Mouse (Mus musculus): ENCODE results near the gene Gm49510. TPM values are rescaled to one million over a fixed set of nuclear protein-coding genes. Genes with fewer than 3 reads are reported as not detected.
A peak's percentile ranks its signal among the peaks of the same experiment; 100 is the strongest.

Gm49510 gene
- polyA plus RNA-seq, 1 experiment from 2014 or later = 0.21 TPM

- H3K27me3 ChIP-seq (replicated peaks; ENCODE audit: control insufficient read depth, insufficient read depth, low read length) = no peaks in the 10 kb centered on the region
- no peak overlapping the region for H3K4me2 ChIP-seq (ENCODE audit: low read depth, low read length)
- H3K4me3 ChIP-seq (ENCODE audit: low read length) = no peak overlapping the region
- ATAC-seq = no peak
- no peaks in the 10 kb centered on the region for H3K9me3 ChIP-seq (ENCODE audit: control insufficient read depth, low read length)
- no peak overlapping the region for H3K27ac ChIP-seq (ENCODE audit: low read length)
- peaks cover 15% of the 10 kb centered on the region for H3K4me1 ChIP-seq (ENCODE audit: control insufficient read depth, insufficient read depth, low read length)
- WGBS = 58% methylated on average over 12 of the region's 12 CpGs
- H3K36me3 ChIP-seq (ENCODE audit: control insufficient read depth, insufficient read depth, low read length) = no peaks in the 10 kb centered on the region
- no peak overlapping the region for H3K9ac ChIP-seq (ENCODE audit: low read depth, low read length)
Observed at GRCm38 (mm10) chr15:78919914-78920313, 20.4 kb downstream of the Gm49510 start.

DNA sequence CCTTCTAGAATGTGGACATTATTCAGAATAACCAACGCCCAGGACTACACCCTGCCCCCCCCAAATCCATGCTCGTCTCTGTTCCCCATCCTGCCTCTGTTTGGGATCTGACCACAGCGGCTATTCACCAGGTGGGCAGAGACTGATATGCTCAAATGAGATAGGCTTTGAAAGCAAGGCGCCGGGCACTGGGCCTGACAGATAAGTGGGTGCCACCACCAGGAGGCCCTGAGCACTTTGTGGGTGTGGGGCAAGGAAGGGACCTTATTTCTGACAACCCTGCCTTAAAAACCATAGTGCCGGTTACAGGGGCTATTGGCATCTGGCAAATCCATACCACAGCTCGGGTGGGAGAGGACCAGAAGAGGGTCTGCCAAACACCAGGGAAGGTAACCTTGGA lies 23.2 kb downstream of the Gm49510 start:
- 85% methylated on average over 7 of the region's 7 CpGs for WGBS
- no peak overlapping the region for H3K27ac ChIP-seq (ENCODE audit: low read length)
- H3K4me1 ChIP-seq (ENCODE audit: control insufficient read depth, insufficient read depth, low read length) = peaks cover 23% of the 10 kb centered on the region
- no peaks in the 10 kb centered on the region for H3K36me3 ChIP-seq (ENCODE audit: control insufficient read depth, insufficient read depth, low read length)
- no peaks in the 10 kb centered on the region for H3K9me3 ChIP-seq (ENCODE audit: control insufficient read depth, low read length)
- H3K9ac ChIP-seq (ENCODE audit: low read depth, low read length) = no peak overlapping the region
- no peak overlapping the region for H3K4me2 ChIP-seq (ENCODE audit: low read depth, low read length)
- no peak for ATAC-seq
- H3K4me3 ChIP-seq (ENCODE audit: low read length) = no peak overlapping the region
- no peaks in the 10 kb centered on the region for H3K27me3 ChIP-seq (replicated peaks; ENCODE audit: control insufficient read depth, insufficient read depth, low read length)

DNA sequence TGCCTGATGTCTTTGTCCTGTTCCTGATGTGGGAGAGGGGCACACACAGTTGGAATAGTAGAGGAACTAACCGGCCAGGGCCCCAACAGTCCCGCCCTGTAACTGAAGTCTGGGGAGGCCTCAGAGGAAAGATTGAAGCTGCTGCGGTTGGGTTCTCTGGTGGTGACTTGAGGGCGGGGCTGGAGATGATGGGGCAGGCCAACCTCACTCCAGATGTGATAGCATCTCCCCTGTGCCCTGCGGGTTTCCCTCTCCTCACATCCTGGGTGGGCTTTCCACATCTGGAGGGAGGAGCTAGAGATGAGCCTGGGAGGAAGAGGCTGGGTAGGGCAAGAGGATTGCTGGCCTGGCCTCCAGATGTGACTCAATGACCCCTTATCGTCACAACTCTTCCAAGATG lies 24.1 kb downstream of the Gm49510 start:
- H3K4me1 ChIP-seq (ENCODE audit: control insufficient read depth, insufficient read depth, low read length) = peaks cover 28% of the 10 kb centered on the region
- WGBS = 55% methylated on average over 6 of the region's 6 CpGs
- no peak for ATAC-seq
- no peaks in the 10 kb centered on the region for H3K36me3 ChIP-seq (ENCODE audit: control insufficient read depth, insufficient read depth, low read length)
- H3K4me2 ChIP-seq (ENCODE audit: low read depth, low read length) = no peak overlapping the region
- H3K9me3 ChIP-seq (ENCODE audit: control insufficient read depth, low read length) = no peaks in the 10 kb centered on the region
- no peaks in the 10 kb centered on the region for H3K27me3 ChIP-seq (replicated peaks; ENCODE audit: control insufficient read depth, insufficient read depth, low read length)
- H3K9ac ChIP-seq (ENCODE audit: low read depth, low read length) = 0 out of 2 replicates have a peak overlapping the region, but pooled peaks have one; percentile 31
- H3K27ac ChIP-seq (ENCODE audit: low read length) = no peak overlapping the region
- H3K4me3 ChIP-seq (ENCODE audit: low read length) = no peak overlapping the region

GRCm38 (mm10) chr15:78925129-78925528 lies 25.7 kb downstream of the Gm49510 start:
- Histone ChIP-seq H3K9ac (ENCODE audit: low read depth, low read length) (peak overlapping the region; percentile 60; the same call in 1 of the 2 replicates), H3K36me3 (ENCODE audit: control insufficient read depth, insufficient read depth, low read length) (peaks cover 6% of the 10 kb centered on the region; the same call in 1 of the 2 replicates), H3K4me2 (ENCODE audit: low read depth, low read length) (no peak overlapping the region), H3K27ac (ENCODE audit: low read length) (peak overlapping the region; percentile 94), H3K27me3 (replicated peaks; ENCODE audit: control insufficient read depth, insufficient read depth, low read length) (no peaks in the 10 kb centered on the region), H3K4me1 (ENCODE audit: control insufficient read depth, insufficient read depth, low read length) (peaks cover 29% of the 10 kb centered on the region), H3K9me3 (ENCODE audit: control insufficient read depth, low read length) (no peaks in the 10 kb centered on the region), H3K4me3 (ENCODE audit: low read length) (no peak overlapping the region)
- 46% methylated on average over 8 of the region's 8 CpGs for WGBS
- no peak for ATAC-seq

GRCm38 (mm10) chr15:78926021-78926919 lies 26.8 kb downstream of the Gm49510 start, which contains the start of gene Lgals1:
Lgals1 (plus strand) TSS chr15:78926725.
- Histone ChIP-seq H3K4me3 (ENCODE audit: low read length) (peak within 1 kb of the TSS; percentile 56), H3K27ac (ENCODE audit: low read length) (peak within 1 kb of the TSS; percentile 94), H3K9me3 (ENCODE audit: control insufficient read depth, low read length) (no peaks in the 10 kb centered on the region), H3K36me3 (ENCODE audit: control insufficient read depth, insufficient read depth, low read length) (peaks cover 8% of the 10 kb centered on the region; the same call in 1 of the 2 replicates), H3K4me1 (ENCODE audit: control insufficient read depth, insufficient read depth, low read length) (peaks cover 29% of the 10 kb centered on the region), H3K9ac (ENCODE audit: low read depth, low read length) (peak within 1 kb of the TSS; percentile 73), H3K4me2 (ENCODE audit: low read depth, low read length) (peak within 1 kb of the TSS; percentile 88), H3K27me3 (replicated peaks; ENCODE audit: control insufficient read depth, insufficient read depth, low read length) (no peaks in the 10 kb centered on the region)
- peak; percentile 80 for ATAC-seq
- WGBS = 5% methylated on average over 20 of the region's 20 CpGs

GRCm38 (mm10) chr15:78927021-78927787 lies 27.7 kb downstream of the Gm49510 start:
- Histone ChIP-seq H3K4me1 (ENCODE audit: control insufficient read depth, insufficient read depth, low read length) (peaks cover 29% of the 10 kb centered on the region), H3K9ac (ENCODE audit: low read depth, low read length) (peak overlapping the region; percentile 73), H3K4me3 (ENCODE audit: low read length) (peak overlapping the region; percentile 56), H3K27me3 (replicated peaks; ENCODE audit: control insufficient read depth, insufficient read depth, low read length) (no peaks in the 10 kb centered on the region), H3K27ac (ENCODE audit: low read length) (peak overlapping the region; percentile 94), H3K36me3 (ENCODE audit: control insufficient read depth, insufficient read depth, low read length) (peaks cover 8% of the 10 kb centered on the region; the same call in 1 of the 2 replicates), H3K4me2 (ENCODE audit: low read depth, low read length) (peak overlapping the region; percentile 88), H3K9me3 (ENCODE audit: control insufficient read depth, low read length) (no peaks in the 10 kb centered on the region)
- ATAC-seq = no peak
- WGBS = 20% methylated on average over 15 of the region's 15 CpGs

DNA sequence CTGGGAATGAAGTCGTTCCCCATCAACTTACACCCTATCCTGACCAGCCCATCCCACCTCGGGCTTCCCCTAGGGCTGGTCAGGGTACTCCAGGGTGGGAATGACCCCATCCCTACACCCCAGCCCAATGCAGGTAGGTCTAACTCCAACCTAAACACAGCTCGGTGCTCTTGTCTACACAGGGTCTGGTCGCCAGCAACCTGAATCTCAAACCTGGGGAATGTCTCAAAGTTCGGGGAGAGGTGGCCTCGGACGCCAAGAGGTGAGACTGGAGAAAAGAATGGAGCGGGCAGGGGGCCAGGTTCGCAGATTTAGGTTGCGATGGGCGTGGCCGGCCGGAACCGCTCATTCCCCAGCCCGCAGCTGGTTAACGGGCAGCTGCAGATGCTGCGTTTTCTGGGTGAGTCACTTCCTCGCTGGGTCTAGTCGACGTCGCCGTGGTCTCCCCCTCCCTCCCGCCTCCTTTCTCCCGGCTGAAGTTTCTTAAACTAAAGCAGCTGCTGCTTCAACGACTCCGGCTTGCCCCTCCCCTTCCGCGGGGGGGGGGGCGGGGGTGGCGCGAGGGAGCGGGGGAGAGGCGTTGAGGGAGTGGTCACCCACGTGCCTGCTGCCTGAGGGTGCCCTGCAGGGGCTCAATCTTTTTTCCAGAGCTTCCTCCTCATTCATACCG lies 28.5 kb downstream of the Gm49510 start:
- Histone ChIP-seq H3K36me3 (ENCODE audit: control insufficient read depth, insufficient read depth, low read length) (peaks cover 8% of the 10 kb centered on the region; the same call in 1 of the 2 replicates), H3K4me1 (ENCODE audit: control insufficient read depth, insufficient read depth, low read length) (peaks cover 29% of the 10 kb centered on the region), H3K4me3 (ENCODE audit: low read length) (peak overlapping the region; percentile 56), H3K9me3 (ENCODE audit: control insufficient read depth, low read length) (no peaks in the 10 kb centered on the region), H3K4me2 (ENCODE audit: low read depth, low read length) (peak overlapping the region; percentile 88), H3K27ac (ENCODE audit: low read length) (peak overlapping the region; percentile 94), H3K9ac (ENCODE audit: low read depth, low read length) (peak overlapping the region; percentile 73), H3K27me3 (replicated peaks; ENCODE audit: control insufficient read depth, insufficient read depth, low read length) (no peaks in the 10 kb centered on the region)
- WGBS = 1% methylated on average over 28 of the region's 35 CpGs
- ATAC-seq = peak; percentile 47

- H3K9me3 ChIP-seq (ENCODE audit: control insufficient read depth, low read length) = no peaks in the 10 kb centered on the region
- H3K36me3 ChIP-seq (ENCODE audit: control insufficient read depth, insufficient read depth, low read length) = peaks cover 8% of the 10 kb centered on the region; the same call in 1 of the 2 replicates
- H3K9ac ChIP-seq (ENCODE audit: low read depth, low read length) = peak overlapping the region; percentile 73
- no peaks in the 10 kb centered on the region for H3K27me3 ChIP-seq (replicated peaks; ENCODE audit: control insufficient read depth, insufficient read depth, low read length)
- H3K4me3 ChIP-seq (ENCODE audit: low read length) = peak overlapping the region; percentile 56
- WGBS = 46% methylated on average over 8 of the region's 8 CpGs
- peak overlapping the region; percentile 88 for H3K4me2 ChIP-seq (ENCODE audit: low read depth, low read length)
- peaks cover 29% of the 10 kb centered on the region for H3K4me1 ChIP-seq (ENCODE audit: control insufficient read depth, insufficient read depth, low read length)
- no peak for ATAC-seq
- peak overlapping the region; percentile 54 for H3K27ac ChIP-seq (ENCODE audit: low read length)
Observed at GRCm38 (mm10) chr15:78928539-78928938, 29.1 kb downstream of the Gm49510 start.

Data from intestine, embryonic 16.5 days (tissue).